11 mouse cellular contexts compared by ENCODE assay signal in the genomic region with DNA sequence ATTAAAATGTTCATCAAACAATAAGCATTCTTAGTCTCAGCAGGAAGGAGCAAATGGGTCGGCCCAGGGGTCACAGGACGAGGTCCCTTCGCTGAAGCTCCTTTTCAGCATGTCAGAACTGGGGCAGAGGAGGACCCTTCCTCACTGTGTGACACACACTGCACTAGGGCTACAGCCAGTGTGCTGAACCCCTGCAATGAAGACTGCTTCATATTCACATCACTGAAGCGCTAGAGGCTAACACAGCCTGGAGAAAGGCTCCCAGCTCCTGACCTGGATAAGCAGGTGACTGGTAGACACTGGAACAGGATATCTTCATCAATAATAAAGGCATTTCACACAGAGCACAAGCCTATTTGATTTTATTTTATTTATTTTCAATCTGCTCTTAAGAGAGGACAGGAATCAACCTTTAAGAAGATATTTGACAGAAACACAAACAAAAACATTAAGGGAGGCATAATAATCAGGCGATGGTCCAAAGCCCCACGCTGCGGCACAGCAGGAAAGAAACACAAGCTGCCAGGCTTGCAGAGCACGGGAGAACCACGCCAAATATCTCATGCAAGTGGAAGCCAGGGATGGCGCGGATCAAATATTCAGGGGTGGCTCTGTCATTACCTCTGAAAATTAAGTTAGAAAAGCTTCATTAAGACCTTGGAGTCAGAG.
A peak's percentile ranks its signal among the peaks of the same experiment; 100 is the strongest.
DNase-seq lines count a peak whose midpoint lies in the region; ATAC-seq lines count a peak whose summit lies in the region.
"Had no signal": no experiment of that assay in that cellular context is flagged by ENCODE, and none has a peak within 500 bp of the region (broad histone marks: within the 10 kb centered on the region; RNA-seq: fewer than 3 reads in every experiment).

No protein-coding gene starts in this region.

- ATAC-seq in erythroid progenitor cell, adult 5-6 weeks (replicated peaks; ENCODE audit: low FRiP score, poor library complexity, severe bottlenecking) = no peak
- ATAC-seq: lung, postnatal 0 days had no signal

- DNase-seq in right cerebral cortex, postnatal 4 days = peak; percentile 24
- no peak for DNase-seq in right cerebral cortex, postnatal 36 days (ENCODE audit: low spot score in 2 of 2)
- peak; percentile 87 to 92 for DNase-seq in cerebellum, postnatal 14 days
- DNase-seq in layer of hippocampus, adult 18-20 months (ENCODE audit: low spot score in 2 of 2) = peak; percentile 40 to 55
- peak; percentile 41 for DNase-seq in retina, postnatal 1 day
- no peak for DNase-seq in heart, adult 9 months (ENCODE audit: low spot score in 2 of 2)
- no peak for DNase-seq in gastrocnemius, adult 18-20 months (ENCODE audit: low spot score)
- DNase-seq: kidney, adult 11 months; thymus, adult 2 months had no signal

Comparison
In these comparisons a context has a peak if more than half of its experiments do, and no peak if none do; other contexts are left out.
1. DNase-seq: peak in right cerebral cortex, postnatal 4 days (single experiment), cerebellum, postnatal 14 days (2 of 2), layer of hippocampus, adult 18-20 months (2 of 2) and retina, postnatal 1 day (single experiment); none in right cerebral cortex, postnatal 36 days (0 of 2), heart, adult 9 months (0 of 2) and gastrocnemius, adult 18-20 months (single experiment).